Mouse (Mus musculus) erythroblast, adult 5-6 weeks (primary cell): ENCODE measurements around the gene Rpl12. TPM values are rescaled to one million over a fixed set of nuclear protein-coding genes. Genes with fewer than 3 reads are reported as not detected.
A peak's percentile ranks its signal among the peaks of the same experiment; 100 is the strongest.

Experiments used
- ATAC-seq: replicated peaks from 2 replicates; pipeline ENCODE4 v1.8.0; 2016; ENCODE audit warnings: moderate number of reproducible peaks, mild to moderate bottlenecking, moderate TSS enrichment, inconsistent platforms; ENCODE audit not compliant: poor library complexity, low FRiP score, severe bottlenecking
- total RNA-seq, 2 experiments: library from RNA; stranded (forward) in 1 of 2; stranded (reverse) in 1 of 2; fragments of 150-400 nt in 1 of 2; fragments of 200-764, 138-1000 nt in 1 of 2; gene quantifications; 2 replicates each; pipeline versions ENCODE4 v1.2.3 to v1.2.4; 2015 to 2017; ENCODE audit warnings: low replicate concordance in 2 of 2

Rpl12 gene
- total RNA-seq (2015; ENCODE audit: low replicate concordance) (305 and 430 TPM in 2 replicates), total RNA-seq (2017; ENCODE audit: low replicate concordance) (287 and 320 TPM in 2 replicates)

- ATAC-seq: peak; percentile 95
These were observed at the start of gene Rpl12, which contains the start of gene Lrsam1 for GRCm38 (mm10) chr2:32961192-32961995. Gene Rpl12, plus strand, starts transcription at chr2:32961559. Gene Lrsam1, minus strand, starts transcription at chr2:32961614.

GRCm38 (mm10) chr2:32911639-32912182 lies 49.6 kb upstream of the Rpl12 start:
- no peak for ATAC-seq

GRCm38 (mm10) chr2:32912210-32912804 lies 49.1 kb upstream of the Rpl12 start:
- peak; percentile 83 for ATAC-seq

GRCm38 (mm10) chr2:32914362-32914761 lies 47.0 kb upstream of the Rpl12 start:
- ATAC-seq: no peak

DNA sequence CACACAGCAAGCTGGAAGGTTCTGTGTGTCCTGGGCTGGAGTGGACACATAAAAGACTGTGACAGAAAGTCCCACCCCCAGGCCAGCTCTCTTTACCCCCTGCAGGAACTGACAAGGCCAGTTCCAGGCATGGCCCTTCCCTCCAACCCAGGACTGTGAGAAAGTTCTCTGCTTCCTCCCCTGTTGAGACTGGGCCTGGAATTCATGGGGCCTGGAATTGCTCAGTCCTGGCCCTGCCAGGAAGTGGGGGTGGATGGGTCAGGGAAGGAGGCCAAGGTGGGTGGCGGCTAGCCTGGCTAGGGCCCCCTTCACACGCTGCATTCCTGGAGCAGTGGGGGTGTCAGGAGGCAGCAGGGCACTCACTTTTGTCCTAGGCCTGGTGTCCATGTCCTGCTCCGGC lies 46.5 kb upstream of the Rpl12 start:
- ATAC-seq: no peak

DNA sequence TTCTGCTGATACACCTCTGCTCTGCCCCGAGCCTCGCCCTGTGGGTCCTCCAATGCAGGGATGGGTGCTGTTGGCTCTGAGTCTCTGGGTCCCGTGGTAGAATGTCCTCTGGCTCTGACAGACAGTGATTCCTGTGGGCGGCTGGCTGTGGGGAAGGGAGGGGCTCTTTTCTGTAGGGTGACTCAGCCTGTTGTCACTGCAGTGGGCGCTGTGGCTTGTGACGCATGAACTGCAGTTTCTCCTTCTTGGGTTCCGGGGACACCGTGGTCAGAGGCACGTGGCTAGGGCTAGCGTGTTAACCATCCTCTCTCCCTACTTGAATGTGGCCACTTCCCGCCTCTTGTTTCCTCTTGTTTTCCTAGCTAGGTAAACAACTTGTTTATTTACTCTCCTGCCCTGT lies 43.8 kb upstream of the Rpl12 start:
- ATAC-seq: no peak

DNA sequence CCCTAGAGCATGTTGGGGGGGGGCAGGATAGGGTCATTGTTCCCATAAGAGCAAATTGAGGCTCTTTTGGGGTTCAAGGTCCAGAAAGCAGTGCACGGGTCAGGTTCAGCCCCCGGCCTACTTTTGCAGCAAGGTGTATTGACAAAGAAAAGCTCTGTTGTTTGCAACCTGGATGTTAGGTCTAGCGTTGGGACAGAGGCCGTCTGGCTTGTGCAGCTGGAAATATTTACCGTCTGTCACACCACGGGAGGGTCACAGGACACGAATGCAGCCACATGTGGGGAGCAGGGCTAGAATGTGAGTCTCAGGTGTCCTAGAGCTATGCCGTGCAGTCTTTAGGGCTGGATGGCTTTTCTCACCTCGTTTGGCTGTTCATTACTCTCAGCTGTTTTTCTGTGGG lies 43.0 kb upstream of the Rpl12 start:
- ATAC-seq: no peak

DNA sequence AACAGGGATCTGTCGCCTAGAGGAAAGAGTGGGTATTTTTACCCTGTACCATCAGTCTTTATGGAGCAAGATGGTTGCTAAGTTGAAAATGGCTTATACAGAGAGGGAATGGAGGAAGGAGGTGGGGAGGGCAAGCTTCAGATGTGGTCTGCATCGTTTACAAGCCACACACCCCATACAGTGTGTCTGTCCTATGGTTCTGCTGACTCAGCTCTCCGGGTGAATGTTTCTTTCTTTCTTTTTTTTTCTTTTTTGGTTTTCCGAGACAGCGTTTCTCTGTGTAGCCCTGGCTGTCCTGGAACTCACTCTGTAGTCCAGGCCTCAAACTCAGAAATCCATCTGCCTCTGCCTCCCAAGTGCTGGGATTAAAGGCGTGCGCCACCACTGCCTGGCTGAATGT lies 40.1 kb upstream of the Rpl12 start:
- no peak for ATAC-seq

DNA sequence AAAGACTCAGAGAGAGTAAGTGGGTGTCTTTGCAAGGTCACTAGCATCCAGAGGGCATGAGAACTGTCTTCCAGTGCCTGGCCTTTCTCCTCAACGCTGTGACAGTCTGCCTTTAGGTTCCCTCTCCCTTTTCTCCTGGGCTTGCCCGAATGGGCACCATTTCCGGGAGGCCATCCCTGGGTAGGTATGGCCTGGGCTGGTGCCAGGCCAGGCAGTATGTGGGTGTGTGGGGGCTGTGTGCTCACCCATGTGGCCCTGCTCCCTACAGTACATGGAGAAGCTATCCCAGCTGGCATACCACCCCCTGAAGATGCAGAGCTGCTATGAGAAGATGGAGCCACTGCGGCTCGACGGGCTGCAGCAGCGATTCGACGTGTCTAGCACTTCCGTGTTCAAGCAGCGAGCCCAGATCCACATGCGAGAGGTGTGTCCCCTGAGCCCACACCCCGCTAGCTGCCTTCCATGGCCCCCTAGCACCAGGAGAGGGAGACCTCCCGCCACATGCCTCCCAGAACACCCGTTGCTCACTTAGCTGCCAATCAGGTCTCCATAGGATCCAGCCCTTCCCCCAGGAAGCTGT lies 39.5 kb upstream of the Rpl12 start:
- no peak for ATAC-seq

DNA sequence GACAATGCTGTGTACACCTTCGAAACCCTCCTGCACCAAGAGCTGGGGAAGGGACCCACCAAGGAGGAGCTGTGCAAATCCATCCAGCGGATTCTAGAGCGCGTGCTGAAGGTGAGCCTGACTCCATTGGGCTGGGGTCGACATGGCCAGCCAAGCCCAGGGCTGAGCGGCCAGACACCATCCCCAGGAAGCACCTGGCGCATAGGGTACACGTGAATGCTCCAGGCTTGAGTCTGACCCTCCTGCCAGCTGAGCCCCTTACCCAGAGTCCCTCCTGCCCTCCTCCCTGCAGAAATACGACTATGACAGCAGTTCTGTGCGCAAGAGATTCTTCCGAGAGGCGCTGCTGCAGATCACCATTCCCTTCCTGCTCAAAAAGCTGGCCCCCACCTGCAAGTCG lies 38.8 kb upstream of the Rpl12 start:
- ATAC-seq: no peak

DNA sequence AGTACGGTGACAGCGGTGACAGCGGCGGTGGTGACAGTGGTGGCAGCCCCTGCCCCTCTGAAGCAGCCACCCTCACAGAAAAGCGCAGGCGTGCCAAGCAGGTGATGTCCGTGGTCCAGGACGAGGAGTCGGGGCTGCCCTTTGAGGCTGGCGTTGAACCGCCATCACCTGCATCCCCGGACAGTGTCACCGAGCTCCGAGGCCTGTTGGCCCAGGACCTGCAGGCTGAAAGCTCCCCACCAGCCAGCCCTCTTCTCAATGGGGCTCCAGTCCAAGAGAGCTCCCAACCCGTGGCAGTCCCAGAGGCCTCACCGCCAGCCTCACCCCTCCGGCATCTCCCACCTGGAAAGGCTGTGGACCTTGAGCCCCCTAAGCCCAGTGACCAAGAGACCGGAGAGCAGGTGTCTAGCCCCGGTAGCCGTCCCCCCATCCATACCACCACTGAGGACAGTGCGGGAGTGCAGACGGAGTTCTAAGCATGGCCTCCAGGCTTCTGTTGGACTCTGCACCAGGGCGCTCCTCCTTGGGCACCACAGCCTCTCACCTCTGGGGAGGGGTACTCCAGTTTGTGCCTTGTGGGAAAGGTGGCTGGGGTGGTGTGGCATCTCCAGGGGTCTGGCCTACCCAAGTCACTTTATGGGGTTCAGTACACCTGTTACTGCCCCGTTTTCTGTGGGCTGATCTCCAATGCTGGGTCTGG lies 37.7 kb upstream of the Rpl12 start:
- no peak for ATAC-seq

GRCm38 (mm10) chr2:32924306-32924844 lies 37.0 kb upstream of the Rpl12 start:
- ATAC-seq: no peak

DNA sequence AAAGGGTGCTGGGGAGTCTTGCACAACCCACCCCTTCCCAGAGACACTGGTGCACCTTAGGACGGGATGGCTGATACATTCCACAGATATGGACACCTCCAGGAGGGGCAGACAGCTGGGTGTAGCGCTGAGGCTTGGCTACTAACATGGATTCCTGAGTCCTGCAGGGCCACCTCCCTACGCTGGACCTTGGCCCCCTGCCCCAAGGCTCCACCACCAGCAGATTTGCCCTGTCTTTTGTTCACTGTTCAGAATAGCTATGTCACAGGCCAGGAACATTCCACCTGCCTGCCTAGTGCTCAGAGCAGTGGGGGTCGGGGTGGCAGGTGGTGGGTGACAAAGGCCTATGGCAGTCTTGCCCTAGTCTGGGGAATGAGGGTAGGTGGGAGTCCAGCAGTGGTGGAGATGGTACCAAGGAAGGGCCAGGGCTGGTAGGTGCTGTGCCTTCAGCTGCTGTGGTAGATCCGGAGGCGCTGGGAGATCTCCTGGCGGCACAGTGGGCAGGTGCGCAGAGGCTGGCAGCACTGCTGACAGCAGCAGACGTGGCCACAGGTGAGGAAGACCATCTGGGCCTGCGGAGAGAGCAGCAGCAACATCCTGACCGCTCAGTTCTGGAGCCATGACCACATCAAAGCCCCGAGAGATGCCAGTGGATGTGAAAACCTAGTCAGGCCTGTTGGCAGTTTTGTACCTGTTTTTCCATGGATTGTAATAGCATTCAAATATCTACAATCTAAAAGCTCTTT lies 34.9 kb upstream of the Rpl12 start:
- no peak for ATAC-seq

DNA sequence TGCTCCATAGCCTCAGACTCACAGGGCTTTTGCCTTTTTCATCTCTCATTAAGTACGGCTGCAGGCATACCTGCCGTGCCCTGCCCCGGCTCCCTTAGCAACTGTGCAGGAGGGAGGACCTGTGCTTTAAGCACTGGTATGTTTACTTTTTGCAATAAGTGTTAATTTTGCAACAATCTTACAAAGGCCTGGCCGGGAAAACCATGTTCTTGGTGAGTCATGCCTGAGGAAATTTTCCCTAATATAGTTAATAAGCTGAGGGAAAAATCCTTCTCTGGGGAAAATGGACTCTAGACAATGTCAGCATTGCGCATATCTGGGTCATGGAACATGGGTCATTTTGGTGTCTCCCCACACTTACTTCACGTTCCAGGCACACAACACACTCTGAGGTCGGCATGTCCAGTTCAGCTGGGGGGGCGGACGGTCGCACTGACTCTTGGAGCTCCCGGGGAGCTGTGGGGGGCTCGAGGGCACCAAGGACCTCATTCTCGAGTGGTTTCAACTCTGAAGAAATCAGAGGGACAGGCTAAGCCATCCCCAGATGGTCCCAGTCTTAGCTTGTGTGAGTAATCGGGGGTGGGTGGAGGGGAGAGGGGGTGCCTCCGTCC lies 33.6 kb upstream of the Rpl12 start:
- no peak for ATAC-seq

DNA sequence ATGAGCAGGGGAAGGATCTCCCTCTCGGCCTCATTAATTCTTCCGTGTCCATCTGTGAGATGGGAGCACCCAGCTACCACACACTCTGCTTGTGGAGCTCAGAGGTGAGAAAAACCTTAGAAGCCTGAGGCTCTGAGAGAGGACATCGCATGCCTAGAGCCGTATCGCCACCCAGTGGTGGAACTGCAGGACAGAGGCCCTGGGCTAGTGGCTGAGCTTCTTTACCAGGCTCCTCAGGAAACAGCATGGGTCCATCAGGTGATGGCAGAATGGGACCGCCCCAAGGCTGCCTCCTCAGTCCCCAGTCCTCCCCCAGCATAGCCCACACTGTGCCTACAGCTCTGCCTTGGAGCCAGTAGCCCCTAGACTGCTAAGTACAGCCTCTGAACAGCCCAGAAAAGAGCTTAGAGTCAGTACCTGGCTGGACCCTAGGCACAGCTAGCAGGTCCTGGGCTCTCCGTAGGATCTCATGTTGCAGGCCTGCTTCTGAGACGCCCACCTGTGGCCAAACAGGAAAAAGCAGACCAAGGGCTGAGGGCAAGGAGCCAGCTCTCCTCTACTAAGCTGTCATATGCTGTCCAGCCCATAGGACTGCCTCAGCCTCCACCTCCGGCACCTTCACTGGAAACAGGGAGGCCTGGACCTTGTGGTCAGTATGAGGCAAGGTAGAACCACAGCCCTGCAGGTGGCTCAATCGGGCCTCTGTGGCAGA lies 33.0 kb upstream of the Rpl12 start:
- no peak for ATAC-seq

DNA sequence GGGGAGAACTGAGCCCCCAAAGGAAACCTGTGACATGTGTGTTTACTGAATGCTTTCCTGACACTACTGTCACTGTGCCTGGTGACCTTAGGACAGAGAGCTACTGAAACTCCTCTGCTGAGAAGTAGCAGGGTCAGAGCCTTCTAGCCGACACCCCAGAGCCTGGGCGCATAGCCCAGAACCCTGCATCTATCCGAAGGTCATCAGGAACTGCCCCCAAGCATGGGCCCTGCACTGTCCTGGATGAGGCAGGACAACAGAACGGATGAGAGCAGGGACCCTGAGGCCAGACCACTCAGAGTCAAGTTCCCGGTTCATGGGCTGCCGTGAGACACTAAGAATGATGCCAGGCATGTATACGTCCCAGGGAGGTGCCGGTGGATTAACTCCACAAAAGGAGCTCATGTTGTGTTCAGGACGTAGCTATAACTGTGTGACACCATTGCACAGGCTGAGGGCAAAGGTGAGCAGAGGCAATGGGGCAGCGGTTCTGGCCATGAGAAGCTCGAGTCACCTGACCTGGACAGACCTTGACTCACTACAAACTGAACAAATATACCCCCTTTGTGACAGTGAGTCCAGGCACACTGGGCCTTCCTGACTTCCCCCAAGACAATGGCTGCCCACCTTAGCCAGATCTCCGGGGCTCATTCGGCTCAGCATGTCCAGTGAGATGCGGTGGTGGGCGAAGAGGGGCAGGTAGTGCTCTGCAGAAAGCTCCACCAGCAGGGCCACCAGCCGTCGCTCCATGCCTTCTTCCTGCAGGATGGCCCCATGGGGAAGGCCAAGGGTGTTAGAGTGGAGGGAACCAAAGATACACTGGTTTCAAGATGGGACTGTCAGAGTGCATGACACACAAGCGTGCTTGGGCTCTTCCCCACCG lies 32.2 kb upstream of the Rpl12 start:
- ATAC-seq: no peak

DNA sequence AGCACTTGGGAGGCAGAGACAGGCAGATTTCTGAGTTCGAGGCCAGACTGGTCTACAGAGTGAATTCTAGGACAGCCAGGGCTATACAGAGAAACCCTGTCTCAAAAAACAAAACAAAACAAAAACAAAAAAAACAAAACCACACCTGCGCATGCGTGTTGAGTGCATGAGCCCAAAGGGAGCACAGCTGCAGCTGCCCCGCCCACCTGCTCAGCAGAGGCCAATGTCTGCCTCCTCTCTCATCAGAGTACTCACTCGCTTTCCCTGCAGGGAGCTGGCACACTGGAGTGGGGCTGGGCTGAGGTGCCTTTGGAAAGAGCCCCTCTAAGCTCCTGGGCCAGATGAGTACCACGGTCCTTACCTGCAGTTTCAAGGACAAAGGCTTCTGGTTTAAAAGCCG lies 29.6 kb upstream of the Rpl12 start:
- ATAC-seq: no peak
